Mouse (Mus musculus) left cerebral cortex, postnatal 14 days (tissue): ENCODE data around the gene Tec. TPM values are rescaled to one million over a fixed set of nuclear protein-coding genes. Genes with fewer than 3 reads are reported as not detected.
"Not testable (repeated sequence)": the region's sequence is repeated elsewhere in the genome, so short reads cannot be mapped to it uniquely, and the experiment has no call there.

ENCODE experiments used
- DNase-seq, 2 experiments: peaks; one replicate each; pipeline ENCODE4 v3.0.0; 2021 to 2022; ENCODE audit warnings: low spot score in 2 of 2, mixed read lengths in 1 of 2
- intact Hi-C: fragments of 180-260 bp; cut with DNase I; formaldehyde crosslinking; loops from one replicate; pipeline ENCODE4 v1.15.1; 2025
- total RNA-seq, 2 experiments: library from RNA; stranded (reverse); gene quantifications; 2 replicates each; pipeline ENCODE4 v1.2.3; 2021

The Tec gene
- total RNA-seq, 2 experiments from 2014 or later, result 5.6 to 7.3 TPM

DNA sequence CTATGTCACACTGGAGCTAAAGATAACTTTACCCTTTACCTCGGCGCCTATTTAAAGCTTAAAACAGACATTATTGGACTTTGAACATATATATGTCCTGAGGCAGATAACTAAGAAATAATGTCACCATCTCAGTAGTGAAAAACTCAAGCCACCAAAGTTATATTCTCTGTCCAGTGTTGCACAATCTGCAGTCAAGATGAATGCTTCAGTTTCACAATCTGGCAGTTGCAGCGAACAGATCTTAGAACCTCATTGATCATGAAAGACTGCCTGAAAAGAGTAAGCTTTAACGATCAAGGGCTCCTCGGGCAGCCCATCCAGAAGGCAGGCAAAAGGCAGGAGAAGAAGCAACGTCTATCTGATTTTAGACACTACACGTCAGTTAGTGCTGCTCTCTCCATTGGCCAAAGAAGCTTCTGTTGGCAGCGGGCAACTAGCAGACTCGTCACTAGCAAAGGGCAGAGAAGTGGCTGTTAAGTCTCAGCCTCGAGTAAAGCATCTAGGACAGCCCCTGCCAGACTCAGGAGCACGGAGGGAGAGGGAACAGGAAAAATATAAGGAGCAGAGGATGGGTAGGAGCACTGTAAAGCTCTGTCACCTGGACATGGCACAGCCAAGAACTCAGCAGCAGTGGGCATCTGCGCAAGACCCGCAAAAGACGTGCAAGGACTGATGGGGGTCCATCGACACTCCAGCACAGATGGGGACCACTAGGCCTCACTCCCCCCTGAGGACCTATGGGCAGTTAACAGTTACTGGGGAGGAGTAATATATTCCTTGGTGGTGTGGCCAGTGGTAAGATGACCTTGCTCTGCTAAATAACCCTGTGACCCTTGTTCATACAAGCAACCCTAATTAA, 35.1 kb downstream of the Tec start:
- no peak for DNase-seq
- intact Hi-C loops, result no loop called here

DNA sequence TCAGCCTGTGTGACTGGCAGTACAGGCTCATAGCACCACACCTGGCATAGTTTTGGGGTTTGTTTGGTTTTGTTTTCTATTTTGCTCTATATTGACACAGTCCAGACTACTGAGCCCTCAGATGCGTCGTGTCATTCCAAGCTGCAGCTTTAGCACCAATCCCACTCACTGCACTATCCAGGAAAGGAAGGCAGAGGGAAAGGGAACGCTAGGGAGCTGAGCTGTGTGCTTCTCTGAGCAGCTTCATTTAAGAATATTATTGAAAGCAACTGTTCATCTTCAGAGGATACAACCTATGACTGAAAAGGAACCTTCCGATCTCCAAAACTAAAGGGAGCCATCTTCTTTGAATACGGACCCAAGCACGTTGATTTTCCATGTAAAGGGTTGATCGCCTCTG, 36.1 kb downstream of the Tec start:
- intact Hi-C loops, result no loop called here
- no peak for DNase-seq

DNA sequence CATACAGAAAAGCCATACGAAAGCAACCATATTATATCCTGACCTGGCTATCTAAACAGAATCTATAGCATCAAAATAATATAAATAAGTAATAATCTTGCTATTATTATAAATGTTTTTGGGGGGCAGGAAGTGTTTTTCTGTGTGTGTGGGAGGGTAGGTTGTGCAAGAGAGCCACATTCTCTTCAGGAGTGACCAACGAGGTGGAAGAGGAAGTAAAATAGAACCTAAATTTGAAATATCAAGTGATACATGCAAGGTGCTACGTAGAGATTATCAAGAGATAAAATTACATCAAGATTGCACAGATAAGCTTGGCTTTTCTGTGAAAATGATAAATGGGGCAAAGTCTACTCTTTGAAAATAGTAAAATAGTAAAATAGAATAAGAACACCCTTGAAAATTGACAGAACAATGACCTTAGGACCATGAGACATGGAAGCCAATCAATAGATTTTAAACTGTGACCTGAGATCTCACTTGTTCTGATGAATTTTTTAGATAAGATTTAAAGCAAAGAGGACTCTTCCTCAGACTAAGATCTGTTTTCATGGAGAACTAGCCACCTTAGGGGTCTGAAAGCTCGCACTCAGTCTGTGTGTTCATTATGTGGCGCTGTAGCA, 37.2 kb downstream of the Tec start:
- DNase-seq, result no peak
- intact Hi-C loops, result no loop called here

DNA sequence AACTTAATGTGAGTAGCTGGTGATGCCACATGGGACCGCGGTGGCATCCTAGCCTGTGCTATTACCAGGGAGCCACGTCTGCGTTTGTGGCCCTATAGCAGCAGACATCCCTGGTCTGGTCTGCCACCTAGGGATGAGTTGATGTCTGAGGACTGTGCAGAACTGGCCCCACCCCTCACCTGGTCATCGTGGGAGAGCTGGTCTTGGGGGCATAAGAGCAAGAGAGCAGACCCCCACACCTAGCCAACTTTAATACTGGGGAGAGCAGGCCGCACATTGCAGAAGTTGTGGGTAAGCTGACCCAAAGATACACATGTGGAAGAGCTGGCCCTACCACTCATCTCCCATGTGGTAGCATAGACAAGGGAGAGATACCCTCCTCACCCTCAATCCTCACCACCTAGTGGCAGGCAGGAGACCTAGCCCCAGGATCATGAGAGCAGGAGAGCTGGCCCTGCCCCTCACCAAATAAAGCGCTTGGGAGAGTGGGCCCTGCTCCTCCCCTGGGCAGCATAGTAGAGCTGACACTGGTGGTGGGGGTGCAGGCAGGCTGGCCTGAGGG, 38.7 kb downstream of the Tec start:
- intact Hi-C loops, result no loop called here

DNA sequence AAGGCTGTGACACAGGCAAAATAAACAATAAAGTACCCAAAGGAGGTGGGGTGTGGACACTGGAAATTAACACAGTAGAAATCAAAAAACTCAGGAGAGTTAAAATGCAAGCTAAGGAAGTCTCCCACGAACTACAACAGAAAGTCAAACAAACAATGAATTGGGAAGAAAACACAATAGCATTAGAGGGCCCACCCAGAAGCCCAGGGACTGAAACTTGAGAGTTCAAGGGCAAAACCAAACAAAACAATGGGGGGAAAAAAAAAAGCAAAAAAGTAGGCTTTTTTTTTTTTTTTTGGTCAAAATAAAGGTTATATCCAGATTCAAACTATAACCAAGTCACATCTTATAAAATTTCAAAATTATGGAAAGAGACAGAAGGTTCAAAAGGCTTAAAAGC, 39.9 kb downstream of the Tec start:
- intact Hi-C loops, result no loop called here
- DNase-seq, result no peak

More for the DNA sequence above, 38.7 kb downstream of the Tec start:
- DNase-seq, result no peak

DNA sequence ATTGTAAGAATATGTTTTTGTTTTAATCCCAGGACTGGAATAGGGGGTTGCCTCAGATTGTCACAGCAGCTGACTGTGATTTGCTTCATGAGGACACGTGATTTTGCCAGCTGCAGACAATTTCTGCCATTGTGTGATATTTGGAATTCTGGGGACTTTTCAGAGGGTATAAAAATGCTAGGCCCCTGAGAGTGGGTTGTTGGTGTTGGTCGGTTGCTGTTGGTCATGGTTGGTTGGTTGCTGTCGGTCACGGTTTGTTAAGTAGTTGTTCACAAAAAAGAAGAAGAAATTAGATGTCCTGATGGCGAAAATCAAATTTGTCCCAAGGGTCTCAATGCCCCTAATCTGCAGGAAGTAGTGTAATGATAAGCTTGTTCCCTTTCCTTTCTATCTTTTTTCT, 40.8 kb downstream of the Tec start:
- no peak for DNase-seq
- intact Hi-C loops, result no loop called here

DNA sequence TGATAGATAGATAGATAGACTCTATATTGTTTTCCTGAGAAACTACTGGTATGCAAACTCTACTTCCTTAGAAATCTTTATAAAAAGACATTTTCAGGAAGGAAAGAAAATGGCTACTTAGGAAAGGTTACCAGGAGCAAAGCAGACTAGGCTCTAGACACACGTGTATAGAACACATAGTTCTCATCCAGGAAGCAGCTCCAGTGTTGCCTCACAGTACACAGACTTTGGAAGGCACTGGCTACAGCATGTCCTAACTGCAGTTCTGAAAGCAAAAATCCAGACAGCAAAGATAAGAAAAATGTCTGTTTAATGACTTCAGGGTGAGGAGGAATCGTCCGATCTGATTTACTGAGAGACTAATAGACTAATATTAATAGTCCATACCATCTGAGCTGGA, 41.8 kb downstream of the Tec start:
- no peak for DNase-seq
- intact Hi-C loops, result no loop called here

DNA sequence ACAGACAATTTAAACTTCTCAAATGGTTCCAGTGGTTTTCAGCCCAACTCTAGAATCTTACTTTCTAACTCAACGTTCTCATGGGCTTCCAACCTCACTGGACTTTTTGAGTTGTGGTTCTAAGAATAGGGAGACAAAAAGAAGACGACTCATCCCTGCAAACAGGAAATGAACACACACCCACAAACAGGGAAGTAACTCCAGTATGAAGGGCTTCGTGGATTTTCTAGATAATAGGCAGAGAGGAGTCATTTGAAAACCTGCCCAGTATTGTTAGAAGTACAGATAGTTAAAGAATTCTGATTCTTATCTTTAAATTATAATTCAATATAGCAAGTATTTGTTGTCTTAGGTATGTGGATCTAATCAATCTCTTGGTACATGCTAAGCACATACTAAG, 47.6 kb downstream of the Tec start:
- no peak for DNase-seq
- intact Hi-C loops, result no loop called here

DNA sequence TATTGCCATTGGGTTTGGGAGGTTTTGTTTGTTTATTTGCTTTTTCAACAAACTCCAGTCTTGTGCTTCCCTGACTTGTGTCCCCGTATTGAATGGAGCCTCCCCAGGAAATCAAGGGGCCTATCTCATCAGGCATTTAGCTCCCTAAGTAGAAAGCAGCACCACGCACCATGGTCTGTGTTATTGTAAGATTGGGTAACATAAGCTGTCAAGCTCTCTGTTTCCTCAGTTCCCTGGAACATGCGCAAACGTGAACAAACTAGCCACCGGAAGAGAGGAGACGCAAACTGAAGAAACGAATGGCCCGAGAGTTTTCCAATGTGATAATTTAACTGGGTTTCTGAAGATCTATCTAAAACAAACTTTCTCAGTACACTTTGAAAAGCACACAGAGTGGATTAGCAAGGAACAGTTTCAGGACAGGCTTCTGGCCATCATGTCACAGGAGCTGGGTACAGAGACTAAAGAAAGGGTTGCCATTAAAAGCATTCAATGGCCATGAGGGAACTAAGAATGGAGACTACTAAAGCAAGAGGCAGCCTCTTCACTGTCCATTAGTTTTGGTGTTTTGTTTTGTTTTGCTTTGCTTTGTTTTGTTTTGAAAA, 48.1 kb downstream of the Tec start:
- DNase-seq, result no peak
- intact Hi-C loops, result no loop called here

DNA sequence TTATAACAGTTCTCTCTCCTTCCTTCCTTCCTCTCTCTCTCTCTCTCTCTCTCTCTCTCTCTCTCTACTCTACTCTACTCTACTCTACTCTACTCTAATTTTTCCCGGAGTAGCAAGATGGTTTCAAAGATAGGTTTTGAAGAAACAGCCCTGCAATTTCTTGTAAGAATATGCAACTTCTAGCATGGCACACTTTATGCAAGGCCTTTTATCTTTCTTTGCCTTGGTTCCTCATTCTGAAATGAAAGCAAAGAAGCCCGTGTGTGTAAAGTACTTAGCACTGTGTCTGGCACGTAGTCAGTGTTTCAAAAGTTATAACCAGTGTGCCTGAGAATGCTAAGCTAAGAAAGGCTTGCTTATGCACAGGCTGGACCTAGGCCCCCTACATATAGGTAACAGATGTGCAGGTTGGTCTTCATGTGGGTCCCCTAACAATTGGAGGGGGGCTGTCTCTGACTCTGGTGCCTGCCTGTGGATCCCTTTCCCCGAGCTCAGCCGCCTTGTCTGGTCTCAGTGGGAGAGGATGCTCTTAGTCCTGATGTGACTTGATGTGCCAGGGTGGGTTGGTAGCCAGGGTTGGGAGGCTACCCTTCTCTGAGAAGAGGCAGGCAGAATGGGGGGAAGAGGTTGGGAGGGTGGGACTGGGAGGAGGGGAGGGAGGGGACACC, 49.6 kb downstream of the Tec start:
- intact Hi-C loops, result no loop called here
- no peak for DNase-seq

DNA sequence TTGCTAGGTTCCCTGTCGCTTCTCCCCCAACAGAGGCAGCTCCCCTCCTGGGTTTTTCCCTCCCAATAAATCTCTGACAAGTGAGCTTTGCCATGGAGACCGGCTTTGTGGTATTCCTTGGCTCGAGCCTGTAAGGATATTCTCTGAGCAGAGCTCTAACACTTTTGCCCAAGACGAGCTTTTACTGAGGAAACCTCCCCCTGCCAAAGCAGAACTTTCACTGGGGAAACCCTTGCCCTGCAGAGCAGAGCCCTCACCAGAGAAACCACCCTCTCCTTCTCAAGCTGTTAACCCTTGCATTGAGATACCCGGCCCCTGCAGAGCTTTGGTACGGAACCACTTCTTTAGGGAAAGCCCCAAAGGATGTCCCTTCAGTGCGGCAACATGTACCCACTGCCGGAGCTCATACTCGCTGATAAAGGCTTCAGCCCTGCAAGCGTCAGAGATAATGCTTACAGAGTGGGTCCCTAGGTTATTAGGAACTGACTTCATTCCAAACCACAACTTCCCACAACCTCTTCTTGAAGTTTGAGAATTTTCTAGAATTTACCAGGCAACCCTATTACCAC, 50.7 kb downstream of the Tec start:
- no peak for DNase-seq
- intact Hi-C loops, result no loop called here

DNA sequence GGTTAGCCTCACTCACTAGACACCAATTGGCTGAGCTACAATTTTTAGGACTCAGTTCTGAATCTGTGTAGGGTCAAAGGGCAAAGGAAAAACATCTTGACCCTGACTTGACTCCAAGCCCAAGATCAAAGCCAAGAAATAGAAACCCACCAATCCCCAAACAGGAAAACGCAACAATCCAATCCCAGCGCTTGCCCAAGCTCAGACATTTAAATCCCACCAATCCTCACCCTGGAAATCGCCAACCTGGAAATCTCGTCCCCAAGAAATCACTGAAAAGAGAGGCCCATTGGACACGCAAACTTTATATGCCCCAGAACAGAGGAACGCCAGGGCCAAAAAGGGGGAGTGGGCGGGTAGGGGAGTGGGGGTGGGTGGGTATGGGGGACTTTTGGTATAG, 51.3 kb downstream of the Tec start:
- DNase-seq, intact Hi-C loops: not testable (repeated sequence)

DNA sequence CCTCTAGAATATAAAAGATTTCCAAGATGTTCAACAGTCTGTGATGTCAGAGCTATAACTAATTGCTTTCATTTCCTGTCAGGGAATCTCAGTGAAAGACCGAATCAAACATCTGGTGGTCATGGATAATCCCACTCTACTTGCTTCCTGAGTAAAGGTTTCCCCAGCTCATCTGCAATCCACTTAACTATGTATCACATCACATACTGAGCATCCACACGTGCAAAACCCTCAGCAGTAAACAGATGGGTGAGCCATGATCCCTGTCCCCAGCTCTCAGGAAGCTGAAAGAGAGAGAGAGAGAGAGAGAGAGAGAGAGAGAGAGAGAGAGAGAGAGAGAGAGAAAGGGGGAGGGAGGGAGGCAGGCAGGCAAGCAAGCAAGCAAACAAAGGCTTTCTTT, 51.8 kb downstream of the Tec start:
- no peak for DNase-seq
- intact Hi-C loops, result no loop called here

DNA sequence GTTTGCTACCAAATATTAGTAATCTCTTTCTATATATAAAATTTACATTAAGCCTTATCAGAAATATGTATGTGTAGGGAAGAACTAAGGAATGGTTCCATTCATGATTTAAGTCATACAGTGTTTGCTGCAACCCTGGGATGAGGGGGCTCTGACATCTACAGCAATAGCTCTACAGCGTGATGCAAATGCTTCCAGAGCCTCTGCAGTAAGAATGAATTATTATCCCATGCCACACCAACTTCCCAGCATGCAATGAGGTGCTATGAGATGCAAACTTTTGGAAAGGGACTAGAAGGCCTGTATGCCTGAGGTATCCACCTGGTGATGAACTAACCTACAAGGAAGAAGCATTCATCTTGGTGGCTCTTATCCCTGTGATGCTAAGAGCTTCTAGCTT, 52.2 kb downstream of the Tec start:
- no peak for DNase-seq
- intact Hi-C loops, result no loop called here

DNA sequence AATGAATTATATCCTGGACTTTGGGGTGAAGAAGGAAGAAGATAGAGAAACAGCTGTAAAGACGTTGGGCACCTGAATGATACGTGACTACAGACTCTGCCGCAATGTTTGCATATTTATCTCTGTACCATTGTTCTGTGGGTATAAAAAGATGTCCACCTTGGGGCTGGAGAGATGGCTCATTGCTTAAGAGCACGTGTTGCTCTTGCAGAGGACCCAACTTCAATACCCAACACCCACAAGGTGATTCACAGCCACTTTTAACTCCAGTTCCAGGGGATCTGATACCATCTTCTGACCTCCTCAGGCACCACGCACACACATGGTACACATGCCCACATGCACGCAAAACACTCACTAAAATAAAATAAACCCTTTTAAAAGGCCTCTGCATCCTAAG, 52.9 kb downstream of the Tec start:
- intact Hi-C loops, result no loop called here
- DNase-seq, result no peak

DNA sequence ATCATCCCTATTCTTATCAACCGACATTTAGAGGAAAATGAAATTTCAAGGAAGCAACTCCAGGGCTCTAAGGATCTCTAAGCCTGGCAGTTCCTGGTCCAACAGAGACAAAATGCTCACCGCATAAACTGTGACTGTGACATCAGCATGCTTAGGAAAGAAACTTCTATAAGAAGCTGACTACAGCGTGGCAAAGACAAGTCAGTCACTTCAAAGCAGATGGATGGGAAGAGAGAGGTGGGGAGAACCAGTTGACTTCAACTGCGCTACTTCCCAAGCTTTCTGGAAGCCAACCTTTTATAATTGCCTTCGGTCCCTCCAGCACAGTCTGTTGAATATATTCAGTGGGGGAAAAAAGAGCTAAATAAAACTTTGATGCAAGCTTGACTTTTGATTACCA, 54.2 kb downstream of the Tec start:
- intact Hi-C loops, result no loop called here
- peak in 1 of 2 experiments; percentile 47 for DNase-seq

DNA sequence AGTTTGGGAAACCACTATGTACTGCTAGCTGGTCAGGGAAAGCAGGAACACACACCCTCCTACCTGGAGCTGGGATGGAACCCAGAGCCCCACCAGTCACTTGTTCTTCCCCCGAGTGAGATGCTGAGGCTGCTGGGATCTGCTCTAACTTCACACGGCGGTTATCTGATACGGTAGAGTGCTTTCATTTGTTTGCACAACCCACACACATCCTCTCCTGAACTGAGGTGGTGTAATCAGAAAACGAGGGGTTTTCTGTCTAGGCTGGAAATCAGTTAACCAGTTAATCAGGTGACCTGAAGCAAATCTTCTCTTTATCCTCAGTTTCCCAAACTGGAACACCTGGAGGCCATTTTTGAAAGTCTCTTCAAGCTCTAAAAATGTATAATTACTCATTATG, 55.4 kb downstream of the Tec start:
- no peak for DNase-seq
- intact Hi-C loops, result no loop called here

DNA sequence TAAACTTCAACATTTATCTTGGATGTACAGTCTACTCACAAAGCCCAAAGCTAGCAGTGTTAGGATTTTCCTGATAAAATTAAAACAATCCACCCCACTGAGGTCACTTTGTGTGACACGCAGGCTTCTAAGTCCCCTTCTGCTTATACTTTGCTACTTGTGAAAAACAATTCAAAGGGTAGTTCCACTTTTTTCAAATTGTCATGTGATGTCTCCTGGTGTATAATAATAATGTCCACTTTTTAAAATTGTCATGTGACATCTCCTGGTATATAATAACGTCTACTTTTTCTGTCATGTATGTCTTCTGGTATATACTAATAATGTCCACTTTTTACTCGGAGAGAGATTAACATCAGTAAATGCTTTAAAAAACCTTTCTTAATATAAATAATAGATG, 56.0 kb downstream of the Tec start:
- DNase-seq, result no peak
- intact Hi-C loops, result no loop called here

DNA sequence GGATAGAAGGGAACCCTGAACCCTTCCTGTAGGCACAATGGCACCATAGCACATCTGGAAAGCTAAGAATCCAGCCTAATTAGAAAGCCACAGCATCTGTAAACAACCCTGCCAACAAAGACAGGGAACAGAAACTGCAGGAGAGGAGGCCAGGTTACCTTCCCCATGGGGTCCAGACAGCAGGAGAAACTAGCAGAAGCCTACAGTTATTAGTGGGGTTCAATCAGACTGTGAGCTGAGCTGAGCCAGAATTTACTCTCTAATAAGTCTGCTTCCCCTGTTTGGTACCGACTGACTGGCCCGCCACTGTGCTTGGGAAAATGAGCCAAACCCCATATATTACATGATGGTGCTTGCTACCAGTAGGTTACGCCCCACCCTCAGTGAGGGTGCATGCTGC, 56.9 kb downstream of the Tec start:
- no peak for DNase-seq
- intact Hi-C loops, result no loop called here

DNA sequence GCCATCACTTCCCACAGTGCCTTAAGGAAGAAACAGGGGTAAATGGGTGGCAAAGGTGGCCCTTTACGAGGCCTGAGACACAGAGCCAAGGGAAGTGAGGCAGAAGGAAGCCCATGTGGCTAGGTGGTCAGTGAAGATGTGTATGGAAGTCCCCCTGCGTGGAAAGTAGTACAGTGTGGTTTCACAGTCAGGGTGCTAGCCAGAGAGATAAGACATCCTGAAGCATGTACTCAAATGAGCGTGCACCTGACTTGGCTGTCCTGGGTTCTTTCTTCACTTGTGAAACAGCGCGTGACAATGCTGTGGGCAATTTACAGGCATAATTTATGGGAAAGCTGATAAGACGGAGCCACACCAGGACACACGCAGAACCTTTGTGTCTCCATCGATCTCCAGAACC, 57.3 kb downstream of the Tec start:
- intact Hi-C loops, result no loop called here
- no peak for DNase-seq
